Mouse (Mus musculus): ENCODE measurements at regions not wholly inside any gene's neighbourhood (a gene's known extent, or its start where the extent isn't known, plus 50 kb on each side); places are given as distances from the start of the nearest gene placed in this dataset.

GRCm38 (mm10) chr5:106181726-106182125 lies 276.2 kb downstream of the Barhl2 start:
- no peak for DNase-seq

DNA sequence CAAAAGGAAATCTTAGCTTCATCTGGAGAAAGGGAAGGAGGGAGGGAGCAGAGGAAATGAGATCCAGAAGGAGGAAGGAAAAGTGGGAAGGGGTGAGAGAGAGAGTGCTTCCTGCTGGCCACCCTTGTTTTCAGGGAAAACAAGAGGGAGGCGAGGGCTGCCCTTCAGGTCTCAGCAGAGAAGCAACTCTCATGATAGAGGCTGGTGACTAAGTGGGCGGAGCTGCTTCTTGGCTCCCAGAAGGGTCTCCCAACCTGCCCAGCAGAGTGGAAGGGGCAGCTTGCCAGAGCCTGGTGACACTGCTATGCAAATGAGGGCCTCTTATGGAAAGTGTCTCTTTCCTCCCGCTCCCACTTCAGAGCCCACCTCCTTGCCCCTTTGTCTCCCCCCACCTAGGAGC lies 285.8 kb downstream of the Barhl2 start:
- no peak for DNase-seq

GRCm38 (mm10) chr5:106170405-106170804 lies 287.6 kb downstream of the Barhl2 start:
- DNase-seq, result no peak

DNA sequence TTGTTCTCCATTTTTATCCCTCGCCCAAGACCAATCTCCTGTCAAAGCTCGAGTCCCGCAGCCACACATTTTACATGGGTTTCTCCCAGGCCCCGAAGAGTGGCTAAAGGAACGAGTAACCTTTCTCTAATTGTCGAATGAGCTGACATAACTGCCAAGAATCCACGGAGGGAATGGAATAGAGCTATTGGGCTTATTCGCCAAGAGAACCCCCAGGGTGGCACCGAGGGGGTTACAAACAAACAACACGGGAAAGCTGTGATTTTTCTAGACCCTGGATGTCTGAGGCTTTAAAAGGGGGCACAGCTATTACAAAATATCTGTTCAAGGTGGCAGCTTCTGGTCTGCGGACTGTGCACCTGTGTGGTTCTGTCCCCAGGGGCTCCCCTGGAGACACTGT lies 290.4 kb downstream of the Barhl2 start:
- no peak for DNase-seq

DNA sequence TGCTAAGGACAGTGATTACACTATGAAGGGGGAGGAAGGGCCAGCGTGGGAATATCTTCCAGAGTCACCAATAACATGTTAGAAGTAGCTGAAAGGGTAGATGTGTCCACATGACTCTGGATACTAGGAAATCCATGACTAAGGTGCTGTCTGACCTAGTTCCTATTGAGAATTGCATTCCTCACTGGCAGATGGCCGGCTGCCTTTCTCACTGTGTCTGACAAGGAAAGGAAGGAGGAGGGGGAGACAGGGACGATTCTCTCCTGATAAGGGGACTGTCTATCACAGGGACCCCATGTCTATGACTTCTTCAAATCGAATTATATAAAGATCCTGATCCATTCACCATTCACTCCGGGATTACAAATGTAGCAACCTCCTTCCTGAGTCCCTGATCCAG lies 289.9 kb downstream of the Zfp326 start:
- no peak for DNase-seq

- no peak for DNase-seq
Observed at GRCm38 (mm10) chr5:106164190-106164589, 287.8 kb downstream of the Zfp326 start.

DNA sequence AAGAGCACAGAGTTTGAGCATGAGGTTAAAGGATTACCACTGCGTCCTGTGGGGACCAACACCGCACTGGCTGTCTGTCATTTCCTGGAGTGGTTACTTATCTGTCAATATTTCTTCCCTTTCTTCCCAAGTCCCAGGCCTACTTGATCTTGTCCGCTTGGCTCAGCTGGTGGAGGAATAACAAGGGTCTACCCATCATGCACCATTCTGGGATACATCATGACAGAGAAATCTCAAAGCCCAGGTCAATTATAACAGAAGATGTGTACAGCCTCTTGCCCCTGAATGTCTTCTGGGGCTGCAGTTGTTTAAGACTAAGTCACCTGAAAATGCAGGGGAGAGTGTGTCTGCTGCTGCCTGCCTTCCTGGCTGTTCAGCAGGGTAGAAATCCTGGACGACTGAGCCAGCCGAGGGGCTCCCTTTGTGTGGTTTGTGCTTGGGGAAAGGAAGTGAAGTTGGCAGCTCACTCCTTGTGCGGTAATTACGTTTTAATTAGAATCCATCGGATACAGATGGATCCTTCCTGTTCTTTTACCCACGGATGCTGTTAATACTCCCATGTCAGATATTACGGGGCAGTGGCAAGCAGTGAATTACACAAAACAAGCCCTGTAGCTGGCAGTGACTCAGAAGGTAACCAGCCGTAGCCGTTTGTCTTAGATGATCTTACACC lies 286.8 kb downstream of the Zfp326 start:
- DNase-seq, result no peak

GRCm38 (mm10) chr5:106139109-106139508 lies 262.7 kb downstream of the Zfp326 start:
- DNase-seq, result no peak

GRCm38 (mm10) chr5:106122928-106123327 lies 246.6 kb downstream of the Zfp326 start:
- no peak for DNase-seq

DNA sequence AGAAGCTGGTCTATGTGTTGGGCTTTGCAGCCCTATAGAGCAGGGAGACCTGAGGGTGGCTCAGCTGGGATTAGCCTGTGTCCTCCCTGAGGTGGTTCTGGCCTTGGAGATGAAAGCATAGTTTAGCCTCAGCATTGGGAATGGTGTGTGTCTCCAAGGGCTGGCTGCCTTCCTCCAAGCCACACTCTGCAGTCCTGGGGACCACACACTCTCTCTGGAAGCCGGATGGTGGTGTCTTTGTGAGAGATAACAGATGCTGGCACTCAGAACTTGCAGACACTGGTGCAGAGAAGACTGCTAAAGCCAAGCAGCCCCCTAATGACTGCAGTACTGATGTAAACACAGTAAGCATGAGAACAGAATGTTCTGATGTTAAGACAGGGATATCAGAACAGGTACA lies 243.2 kb downstream of the Zfp326 start:
- DNase-seq, result no peak

DNA sequence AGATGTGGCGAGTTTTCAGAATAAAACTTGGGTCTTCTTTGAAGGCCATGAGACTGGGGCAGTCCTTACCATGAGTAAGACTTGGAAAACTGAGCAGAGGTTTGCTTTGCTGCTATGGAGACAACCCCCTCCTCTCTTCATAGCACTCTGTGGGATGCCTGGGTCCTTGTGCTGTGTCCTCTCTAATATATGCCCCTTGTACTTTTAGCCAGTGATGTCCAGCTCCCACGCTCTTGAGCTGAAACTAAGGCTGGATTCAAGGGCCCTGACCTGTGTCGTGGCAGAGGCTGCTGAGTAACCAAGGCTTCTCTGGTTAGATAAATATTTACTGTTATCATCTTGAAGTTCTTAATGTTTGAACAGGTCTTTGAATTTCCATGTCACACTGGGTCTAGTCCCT lies 236.8 kb downstream of the Zfp326 start:
- DNase-seq, result no peak

DNA sequence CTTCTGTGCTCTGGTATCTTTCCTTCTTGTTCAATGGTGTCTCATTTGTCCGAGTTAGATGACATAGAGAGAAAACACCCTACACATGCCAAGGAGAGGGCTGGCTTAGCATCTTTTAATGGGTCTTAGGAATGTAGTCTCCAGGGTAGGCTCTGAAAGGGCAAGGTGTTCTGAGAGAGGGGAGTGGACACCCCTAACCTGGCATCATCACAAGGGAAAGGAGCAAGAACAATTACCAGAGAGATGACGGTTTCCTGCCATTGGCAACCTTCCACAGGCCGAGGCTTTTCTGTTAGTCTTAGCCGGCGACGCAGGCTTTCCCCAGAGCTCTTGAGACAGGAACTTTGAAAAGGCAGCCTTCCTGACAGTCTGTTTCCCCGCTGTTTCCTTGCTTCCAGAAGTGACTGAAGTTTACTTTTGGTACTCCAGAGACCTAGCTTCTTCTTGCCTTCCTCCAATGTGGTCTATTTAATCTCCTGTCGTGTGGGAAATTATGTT lies 232.2 kb downstream of the Zfp326 start:
- no peak for DNase-seq

GRCm38 (mm10) chr5:106102255-106102654 lies 225.9 kb downstream of the Zfp326 start:
- no peak for DNase-seq

DNA sequence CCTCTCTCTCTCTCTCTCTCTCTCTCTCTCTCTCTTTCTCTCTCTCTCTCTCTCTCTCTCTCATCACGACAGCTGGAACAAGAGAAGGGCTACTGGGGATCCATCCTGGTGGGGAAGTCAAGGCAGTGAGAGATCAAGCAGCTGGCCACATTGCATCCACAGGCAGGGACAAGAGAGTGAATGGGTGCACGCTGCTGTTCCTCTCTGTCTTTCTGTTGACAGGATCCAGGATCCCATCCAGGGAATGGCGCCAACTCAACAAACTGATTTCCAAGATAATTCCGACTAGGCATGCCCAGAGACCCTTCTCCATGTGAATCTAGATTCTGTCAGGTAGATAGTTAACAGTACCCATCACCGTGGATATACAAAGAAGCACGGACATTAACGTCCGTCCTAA lies 222.5 kb downstream of the Zfp326 start:
- no peak for DNase-seq

DNA sequence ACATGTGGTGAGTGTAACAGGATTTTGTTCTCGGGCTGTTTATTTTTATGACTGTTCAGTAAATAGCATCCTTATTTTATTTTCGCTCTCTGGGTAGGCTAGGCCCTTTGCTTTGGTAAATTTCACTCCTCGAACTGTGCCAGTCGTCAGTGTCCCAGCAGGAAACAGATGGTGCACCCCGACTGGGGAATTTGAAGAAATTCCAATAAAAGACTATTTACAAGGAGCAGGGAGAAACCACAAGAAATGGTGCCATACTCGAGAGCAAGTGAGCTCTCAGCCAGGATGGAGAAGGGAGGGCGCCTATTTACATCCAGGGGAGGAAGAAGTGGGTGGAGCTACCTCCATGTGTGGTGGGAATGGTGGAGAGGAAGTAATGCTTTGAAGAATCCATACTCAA lies 213.0 kb downstream of the Zfp326 start:
- DNase-seq, result no peak

DNA sequence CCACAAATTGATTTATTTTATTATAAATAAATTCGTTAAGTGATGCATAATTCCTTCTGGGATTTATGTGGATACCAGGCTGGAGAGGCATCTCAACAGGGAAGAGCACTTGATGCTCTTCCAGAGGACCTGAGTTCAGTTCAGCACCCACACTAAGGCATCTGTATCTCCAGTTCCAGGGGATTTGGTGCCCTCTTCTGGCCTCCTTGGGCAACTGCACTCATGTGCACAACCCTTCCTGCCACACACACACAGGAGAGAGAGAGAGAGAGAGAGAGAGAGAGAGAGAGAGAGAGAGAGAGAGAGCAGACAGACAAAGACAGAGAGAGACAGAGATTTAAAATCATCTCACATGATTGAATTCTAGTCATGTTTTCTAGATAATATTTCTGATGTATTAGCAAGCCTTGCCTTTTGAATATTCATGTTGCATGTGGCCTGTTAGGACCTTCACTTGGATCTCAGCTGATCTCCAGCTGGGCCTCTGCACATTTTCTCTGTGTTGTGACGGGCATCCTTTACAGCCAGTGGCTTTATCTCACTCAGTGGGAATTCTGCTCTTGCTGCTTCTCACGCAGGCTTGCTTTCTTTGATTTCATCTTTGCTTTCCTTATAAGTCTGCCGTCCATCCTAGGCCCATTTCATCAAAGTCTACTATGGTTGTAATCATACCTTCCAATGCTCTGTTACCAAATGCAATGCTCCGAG lies 212.3 kb downstream of the Zfp326 start:
- DNase-seq, result no peak

GRCm38 (mm10) chr5:106083786-106084185 lies 207.4 kb downstream of the Zfp326 start:
- no peak for DNase-seq

GRCm38 (mm10) chr5:106082891-106083290 lies 206.5 kb downstream of the Zfp326 start:
- DNase-seq, result no peak

DNA sequence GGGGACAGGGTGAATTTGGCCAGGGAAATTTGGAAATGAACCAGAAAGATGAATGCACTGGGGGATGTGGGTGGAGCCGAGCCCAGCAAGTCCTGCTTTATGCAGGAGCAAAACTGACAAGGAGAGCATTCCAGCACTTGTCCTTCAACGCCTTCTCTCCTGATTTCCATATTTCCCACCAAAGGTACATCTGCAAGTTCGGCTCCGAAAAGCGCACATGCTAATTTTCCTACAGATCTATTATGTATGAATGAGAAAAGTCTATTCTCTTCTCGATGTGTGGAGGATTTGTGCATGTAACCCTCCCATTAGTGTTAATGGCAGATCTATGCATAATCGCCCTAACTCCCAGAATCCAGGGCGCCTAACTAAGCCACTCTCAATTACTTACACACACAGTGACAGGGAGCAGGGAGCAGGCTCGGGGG lies 190.8 kb downstream of the Zfp326 start:
- no peak for DNase-seq

DNA sequence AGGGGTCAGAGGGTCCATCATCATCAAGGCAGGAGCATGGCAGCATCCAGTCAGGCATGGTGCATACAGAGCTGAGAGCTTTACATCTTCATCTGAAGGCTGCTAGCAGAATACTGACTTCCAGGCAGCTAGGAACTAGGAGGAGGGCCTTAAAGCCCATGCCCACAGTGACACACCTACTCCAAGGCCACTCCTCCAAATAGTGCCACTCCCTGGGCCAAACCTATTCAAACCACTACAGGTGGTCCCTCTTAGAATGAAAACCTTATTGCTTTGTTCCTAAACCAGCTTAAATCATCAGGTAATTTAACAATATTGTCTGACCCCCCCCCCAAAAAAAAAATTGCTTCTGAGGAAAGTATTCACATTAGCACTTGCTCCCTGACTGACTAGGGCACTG lies 190.3 kb downstream of the Zfp326 start:
- DNase-seq, result no peak

- no peak for DNase-seq
Observed at GRCm38 (mm10) chr5:106064366-106064765, 188.0 kb downstream of the Zfp326 start.

DNA sequence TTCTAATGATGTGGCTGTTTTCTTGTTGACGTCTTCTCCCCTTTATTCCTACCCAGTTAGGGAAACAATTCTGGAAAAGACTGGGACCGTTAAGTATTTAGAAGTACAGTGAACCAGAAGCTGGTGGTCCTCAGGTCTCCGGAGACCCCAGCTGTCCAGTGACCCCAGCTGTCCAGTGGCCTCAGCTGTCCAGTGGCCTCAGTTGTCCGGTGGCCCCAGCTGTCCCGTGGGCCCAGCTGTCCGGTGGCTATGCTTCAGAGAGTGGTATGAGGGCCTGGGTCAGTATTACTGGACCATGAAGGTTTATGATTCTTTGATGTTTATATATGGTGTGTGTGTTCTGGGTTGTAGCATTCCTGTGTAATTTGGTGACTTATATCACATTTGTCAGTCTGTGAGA lies 186.6 kb downstream of the Zfp326 start:
- no peak for DNase-seq

DNA sequence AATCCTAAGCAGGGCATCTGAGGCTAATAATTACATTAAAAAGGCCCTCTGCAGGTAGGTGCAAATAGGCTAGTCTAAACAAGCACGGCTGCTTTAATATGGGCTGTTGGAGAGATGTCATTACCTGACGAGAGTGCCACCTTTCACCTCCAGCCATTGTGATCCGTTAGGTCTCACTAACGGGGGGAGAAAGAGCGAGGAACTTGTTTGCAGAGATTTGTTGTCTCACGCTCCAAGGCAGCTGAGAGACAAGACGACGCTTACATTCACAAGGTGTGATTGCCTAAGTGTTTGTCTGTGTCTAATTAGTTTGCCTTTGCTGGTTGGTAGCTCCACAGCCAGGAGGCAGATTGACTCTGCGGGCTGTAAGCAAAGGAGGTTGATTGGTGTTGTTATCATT lies 180.3 kb downstream of the Zfp326 start:
- DNase-seq, result no peak

- DNase-seq, result no peak
Observed at GRCm38 (mm10) chr5:106055221-106055620, 178.9 kb downstream of the Zfp326 start.

DNA sequence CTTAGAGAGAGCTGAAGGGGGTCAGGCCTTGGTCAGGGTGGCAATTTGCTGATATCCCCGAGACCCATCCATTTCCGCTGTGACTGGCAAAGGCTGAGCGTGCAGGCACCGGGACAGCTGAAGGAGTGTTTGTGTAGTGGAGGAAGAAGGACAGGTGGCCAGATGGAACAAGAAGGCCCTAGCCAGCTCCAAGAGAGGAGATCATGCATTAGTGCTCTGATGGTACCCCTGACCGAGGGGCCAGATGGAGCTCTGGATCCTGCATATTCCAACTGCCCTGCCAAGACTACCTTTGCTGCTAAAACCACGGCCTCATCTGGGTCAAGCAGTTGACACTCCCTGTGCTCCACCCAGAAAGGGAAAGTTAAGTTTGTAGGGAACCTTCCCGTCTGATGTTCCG lies 174.7 kb downstream of the Zfp326 start:
- no peak for DNase-seq

All from B cell, adult 2 months (primary cell).